Mouse (Mus musculus): ENCODE results near the gene Npnt. TPM values are rescaled to one million over a fixed set of nuclear protein-coding genes. Genes with fewer than 3 reads are reported as not detected.

Npnt gene
- polyA plus RNA-seq, 1 experiment, result 119 TPM

DNA sequence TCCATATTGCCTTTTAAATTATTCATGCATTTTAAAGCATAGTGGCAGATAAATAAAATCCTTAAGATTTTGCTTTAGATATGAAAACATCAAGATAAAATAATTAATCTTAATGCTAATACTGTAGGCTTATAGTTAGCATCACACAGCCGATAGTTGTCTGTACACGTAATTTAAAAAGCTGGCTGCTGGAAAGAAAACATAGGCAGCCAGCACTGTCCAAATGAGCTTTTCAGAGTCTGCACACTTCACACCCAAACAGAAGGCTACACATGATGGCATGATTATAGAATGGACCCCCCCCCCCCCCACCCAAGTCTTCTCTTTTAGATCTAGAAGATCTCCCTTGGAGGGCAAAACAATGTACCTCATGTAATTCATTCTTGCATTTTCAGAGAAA lies 31.9 kb upstream of the Npnt start:
- TF ChIP-seq POLR2A (IDR thresholded peaks at IDR 0.05; ENCODE audit: low read depth, low read length) (no peak), CTCF (conservative IDR thresholded peaks at IDR 0.05; ENCODE audit: insufficient read depth, insufficient read length, low read depth, low read length) (no peak)
- Histone ChIP-seq H3K27ac (ENCODE audit: insufficient read depth, low read depth, low read length) (no peak overlapping the region), H3K27me3 (replicated peaks; ENCODE audit: control insufficient read depth, insufficient read depth, low read length) (no peaks in the 10 kb centered on the region), H3K36me3 (ENCODE audit: control insufficient read depth, insufficient read depth, low read length) (no peaks in the 10 kb centered on the region; the same call in 1 of the 2 replicates), H3K4me1 (ENCODE audit: control insufficient read depth, insufficient read depth, low read length) (no peaks in the 10 kb centered on the region), H3K4me3 (ENCODE audit: insufficient read depth, low read depth, low read length) (no peak overlapping the region)
- 96% methylated on average over 2 of the region's 2 CpGs for WGBS
- no peak for DNase-seq

DNA sequence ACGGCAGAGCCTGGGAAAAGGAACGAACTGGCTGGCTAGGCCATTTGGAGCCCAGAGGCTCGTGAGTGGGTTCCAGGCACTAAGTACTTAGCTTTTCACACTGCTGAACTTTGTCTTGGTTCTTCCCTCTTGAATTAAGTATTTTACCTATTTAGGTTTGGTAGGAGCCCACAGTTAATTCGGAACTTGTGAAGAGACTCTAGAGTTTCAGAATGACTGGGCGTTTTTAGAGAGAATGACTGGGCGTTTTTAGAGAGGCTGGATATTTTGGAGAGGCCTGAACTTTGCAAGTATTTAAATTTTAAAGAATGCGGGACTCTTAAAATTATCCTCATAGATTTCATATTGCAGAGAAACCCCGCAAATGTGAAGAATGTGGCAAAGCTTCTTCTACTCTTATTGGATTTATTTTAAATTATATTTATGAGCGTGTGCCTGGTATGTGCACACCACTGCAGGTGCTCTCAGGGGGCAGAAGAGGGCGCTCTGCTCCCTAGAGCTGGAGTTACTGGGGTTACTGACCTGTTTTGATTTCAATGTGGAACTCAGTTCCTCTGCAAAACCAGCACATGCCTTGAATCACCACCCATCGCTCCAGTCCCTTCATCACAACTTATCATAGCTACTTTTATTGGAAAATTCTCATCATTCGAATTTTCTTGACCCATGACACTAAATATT lies 29.8 kb upstream of the Npnt start:
- no peaks in the 10 kb centered on the region for H3K27me3 ChIP-seq (replicated peaks; ENCODE audit: control insufficient read depth, insufficient read depth, low read length)
- no peak for DNase-seq

DNA sequence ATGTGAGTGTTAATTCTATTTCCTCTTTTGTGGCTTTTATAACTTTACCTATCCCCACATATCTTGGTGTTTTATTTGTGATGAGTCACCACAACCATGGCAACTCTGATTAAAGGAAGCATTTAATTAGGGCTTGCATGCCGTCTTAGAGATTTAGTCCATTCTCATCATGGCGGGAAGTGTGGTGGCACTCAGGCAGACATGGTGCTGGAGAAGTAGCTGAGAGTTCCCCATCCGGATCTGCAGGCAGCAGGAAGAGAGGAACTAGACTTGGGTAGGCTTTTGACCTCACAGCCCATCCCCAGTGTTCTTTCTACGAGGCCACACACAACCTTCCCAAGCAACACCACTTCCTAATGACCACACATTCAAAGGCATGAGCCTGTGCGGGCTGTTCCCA lies 16.2 kb upstream of the Npnt start:
- Histone ChIP-seq H3K4me1 (ENCODE audit: control insufficient read depth, insufficient read depth, low read length) (no peaks in the 10 kb centered on the region), H3K27me3 (replicated peaks; ENCODE audit: control insufficient read depth, insufficient read depth, low read length) (no peaks in the 10 kb centered on the region), H3K4me3 (ENCODE audit: insufficient read depth, low read depth, low read length) (no peak overlapping the region), H3K36me3 (ENCODE audit: control insufficient read depth, insufficient read depth, low read length) (no peaks in the 10 kb centered on the region), H3K27ac (ENCODE audit: insufficient read depth, low read depth, low read length) (no peak overlapping the region)
- no peak for TF ChIP-seq POLR2A (IDR thresholded peaks at IDR 0.05; ENCODE audit: low read depth, low read length)
- TF ChIP-seq CTCF (conservative IDR thresholded peaks at IDR 0.05; ENCODE audit: insufficient read depth, insufficient read length, low read depth, low read length), result no peak
- no peak for DNase-seq
- WGBS, result 73% methylated on average over 5 of the region's 5 CpGs

More for the DNA sequence above, 29.8 kb upstream of the Npnt start:
- WGBS, result 95% methylated on average over 12 of the region's 12 CpGs
- Histone ChIP-seq H3K36me3 (ENCODE audit: control insufficient read depth, insufficient read depth, low read length) (no peaks in the 10 kb centered on the region; the same call in 1 of the 2 replicates), H3K4me3 (ENCODE audit: insufficient read depth, low read depth, low read length) (no peak overlapping the region), H3K4me1 (ENCODE audit: control insufficient read depth, insufficient read depth, low read length) (no peaks in the 10 kb centered on the region), H3K27ac (ENCODE audit: insufficient read depth, low read depth, low read length) (no peak overlapping the region)
- TF ChIP-seq CTCF (conservative IDR thresholded peaks at IDR 0.05; ENCODE audit: insufficient read depth, insufficient read length, low read depth, low read length) (no peak), POLR2A (IDR thresholded peaks at IDR 0.05; ENCODE audit: low read depth, low read length) (no peak)

DNA sequence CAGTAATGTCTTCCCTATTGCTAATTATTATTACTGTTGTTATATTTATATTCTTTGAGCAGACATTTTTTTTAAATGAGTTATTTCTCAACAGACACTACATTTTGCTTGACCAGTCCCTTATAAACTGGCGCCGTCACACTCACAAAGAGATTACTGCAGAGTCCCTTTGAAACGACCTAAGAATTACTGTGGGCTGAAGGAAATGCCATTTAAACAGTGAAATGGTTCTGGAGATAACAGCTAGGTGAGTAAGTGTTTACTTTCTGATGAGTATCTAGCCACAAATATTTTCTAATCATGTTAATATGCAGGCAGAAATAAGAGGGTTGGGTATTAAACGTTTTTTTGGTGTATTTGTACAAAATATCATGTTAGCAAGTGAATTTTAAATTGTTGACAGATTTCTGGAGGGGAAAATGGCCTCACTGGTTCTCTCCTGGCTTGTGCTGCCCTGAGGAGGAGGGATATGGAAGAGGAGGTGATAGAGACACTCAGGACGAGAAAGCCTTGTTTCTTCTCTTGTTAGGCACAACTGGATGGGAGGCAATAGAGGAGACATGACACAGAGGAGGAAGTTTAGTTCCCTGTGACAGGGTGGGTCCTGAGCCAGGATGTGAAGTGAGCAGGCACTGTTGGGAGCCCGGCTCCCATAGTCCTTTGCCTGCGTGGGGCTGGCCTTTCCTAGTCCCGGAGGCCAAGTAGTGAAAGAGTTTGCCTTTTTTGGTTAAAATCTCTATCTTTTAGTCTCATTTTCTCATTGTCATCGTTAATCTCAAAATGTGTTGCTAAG lies 14.8 kb upstream of the Npnt start:
- Histone ChIP-seq H3K4me1 (ENCODE audit: control insufficient read depth, insufficient read depth, low read length) (no peaks in the 10 kb centered on the region), H3K36me3 (ENCODE audit: control insufficient read depth, insufficient read depth, low read length) (no peaks in the 10 kb centered on the region), H3K27me3 (replicated peaks; ENCODE audit: control insufficient read depth, insufficient read depth, low read length) (no peaks in the 10 kb centered on the region), H3K27ac (ENCODE audit: insufficient read depth, low read depth, low read length) (no peak overlapping the region), H3K4me3 (ENCODE audit: insufficient read depth, low read depth, low read length) (no peak overlapping the region)
- no peak for TF ChIP-seq CTCF (conservative IDR thresholded peaks at IDR 0.05; ENCODE audit: insufficient read depth, insufficient read length, low read depth, low read length)
- no peak for TF ChIP-seq POLR2A (IDR thresholded peaks at IDR 0.05; ENCODE audit: low read depth, low read length)
- no peak for DNase-seq
- 69% methylated on average over 9 of the region's 9 CpGs for WGBS

DNA sequence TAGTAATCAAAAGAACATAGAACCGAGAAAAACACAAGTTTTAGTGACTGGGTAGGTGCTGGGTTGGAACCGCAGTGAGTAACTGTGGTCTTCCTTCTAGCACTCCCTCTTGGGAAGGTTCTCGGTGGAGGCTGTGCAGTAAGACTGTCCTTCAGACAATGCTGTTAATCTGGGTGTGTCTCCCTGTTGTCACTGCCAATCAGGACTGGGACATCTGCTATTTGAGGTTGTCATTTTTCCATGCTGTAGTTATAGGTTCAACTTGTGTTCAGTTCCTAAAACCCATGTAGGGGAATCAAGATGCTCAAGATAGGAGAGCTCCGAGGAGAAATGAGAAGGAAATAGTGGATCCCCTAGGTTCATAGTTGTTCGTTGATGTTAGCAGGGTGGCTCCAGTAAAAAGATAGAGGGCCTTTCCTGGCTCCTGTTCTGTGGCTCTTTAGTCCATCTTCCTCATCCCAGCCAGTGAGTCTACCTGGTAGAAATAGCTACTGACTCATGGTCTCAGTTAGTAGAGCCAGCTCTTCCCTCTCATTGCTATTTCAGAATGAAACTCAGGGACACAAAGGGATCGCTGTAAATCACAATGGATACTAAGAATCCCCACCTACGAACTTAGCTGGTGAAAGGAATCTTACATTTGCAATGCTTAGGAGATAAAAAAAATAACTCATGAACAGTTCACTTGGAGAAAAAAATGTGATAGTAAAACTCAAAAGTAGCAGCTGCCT lies 12.7 kb upstream of the Npnt start:
- Histone ChIP-seq H3K27ac (ENCODE audit: insufficient read depth, low read depth, low read length) (no peak overlapping the region), H3K4me3 (ENCODE audit: insufficient read depth, low read depth, low read length) (no peak overlapping the region), H3K36me3 (ENCODE audit: control insufficient read depth, insufficient read depth, low read length) (no peaks in the 10 kb centered on the region), H3K4me1 (ENCODE audit: control insufficient read depth, insufficient read depth, low read length) (no peaks in the 10 kb centered on the region), H3K27me3 (replicated peaks; ENCODE audit: control insufficient read depth, insufficient read depth, low read length) (no peaks in the 10 kb centered on the region)
- no peak for DNase-seq
- TF ChIP-seq POLR2A (IDR thresholded peaks at IDR 0.05; ENCODE audit: low read depth, low read length) (no peak), CTCF (conservative IDR thresholded peaks at IDR 0.05; ENCODE audit: insufficient read depth, insufficient read length, low read depth, low read length) (no peak)
- WGBS, result 91% methylated on average over 7 of the region's 7 CpGs

DNA sequence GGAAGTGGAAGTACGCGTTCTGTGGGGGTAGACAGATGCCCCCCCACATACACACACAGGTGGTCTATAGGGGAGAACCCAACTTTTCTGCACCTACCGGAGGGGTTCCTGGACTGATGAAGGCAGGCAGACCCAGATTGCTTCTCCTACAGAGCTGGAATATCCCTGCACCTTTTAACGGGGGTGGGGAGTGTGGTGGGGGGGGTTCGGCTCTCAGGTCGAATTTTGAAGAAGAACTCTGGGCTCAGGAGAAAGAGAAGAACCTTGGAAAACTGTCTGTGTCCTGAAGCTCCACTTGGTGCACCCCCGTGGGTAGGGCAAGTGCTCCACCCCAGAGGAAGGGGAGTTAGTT lies 414 bp upstream of the Npnt start:
- peaks cover 4% of the 10 kb centered on the region; the same call in 1 of the 2 replicates for H3K4me1 ChIP-seq (ENCODE audit: control insufficient read depth, insufficient read depth, low read length)
- TF ChIP-seq CTCF (conservative IDR thresholded peaks at IDR 0.05; ENCODE audit: insufficient read depth, insufficient read length, low read depth, low read length), result no peak
- no peak for TF ChIP-seq POLR2A (IDR thresholded peaks at IDR 0.05; ENCODE audit: low read depth, low read length)
- H3K36me3 ChIP-seq (ENCODE audit: control insufficient read depth, insufficient read depth, low read length), result no peaks in the 10 kb centered on the region
- H3K27ac ChIP-seq (ENCODE audit: insufficient read depth, low read depth, low read length), result no peak overlapping the region
- no peaks in the 10 kb centered on the region for H3K27me3 ChIP-seq (replicated peaks; ENCODE audit: control insufficient read depth, insufficient read depth, low read length)
- WGBS, result 15% methylated on average over 7 of the region's 7 CpGs
- H3K4me3 ChIP-seq (ENCODE audit: insufficient read depth, low read depth, low read length), result peak overlapping the region; percentile 68
- DNase-seq, result no peak

DNA sequence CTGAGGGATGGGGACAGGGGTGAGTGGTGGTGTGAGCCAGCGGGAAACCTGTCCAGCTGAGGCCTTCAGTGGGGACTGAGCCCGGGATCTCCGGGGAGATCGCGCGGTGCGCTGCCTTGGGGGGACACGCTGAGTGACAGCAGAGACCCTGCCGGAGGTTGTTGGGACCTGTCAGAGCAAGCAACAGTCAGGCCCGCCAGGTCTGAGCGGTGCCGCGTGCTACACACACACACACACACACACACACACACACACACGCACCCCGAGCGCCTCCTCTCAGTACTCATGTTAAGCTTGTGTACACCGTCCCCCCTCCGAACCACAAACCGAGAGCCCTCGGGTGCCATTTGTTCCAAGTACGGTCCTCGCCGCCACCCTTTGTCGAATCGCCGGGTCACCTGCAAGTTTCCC lies 706 bp downstream of the Npnt start:
- no peaks in the 10 kb centered on the region for H3K36me3 ChIP-seq (ENCODE audit: control insufficient read depth, insufficient read depth, low read length)
- H3K27ac ChIP-seq (ENCODE audit: insufficient read depth, low read depth, low read length), result peak overlapping the region; percentile 6
- WGBS, result 2% methylated on average over 26 of the region's 26 CpGs
- H3K27me3 ChIP-seq (replicated peaks; ENCODE audit: control insufficient read depth, insufficient read depth, low read length), result no peaks in the 10 kb centered on the region
- DNase-seq, result peak; percentile 51
- peak overlapping the region; percentile 68 for H3K4me3 ChIP-seq (ENCODE audit: insufficient read depth, low read depth, low read length)
- H3K4me1 ChIP-seq (ENCODE audit: control insufficient read depth, insufficient read depth, low read length), result peaks cover 8% of the 10 kb centered on the region; the same call in 1 of the 2 replicates
- TF ChIP-seq CTCF (conservative IDR thresholded peaks at IDR 0.05; ENCODE audit: insufficient read depth, insufficient read length, low read depth, low read length), result no peak
- no peak for TF ChIP-seq POLR2A (IDR thresholded peaks at IDR 0.05; ENCODE audit: low read depth, low read length)
